Mouse (Mus musculus) limb, embryonic 15.5 days (tissue): Measurements from ENCODE around the gene Glyr1. TPM values are rescaled to one million over a fixed set of nuclear protein-coding genes. Genes with fewer than 3 reads are reported as not detected.

Experiments
- ATAC-seq: fragments of 200-750 bp; cut with Nextera tagmentation; 2 replicates; pipeline ENCODE4 v1.8.0; 2017; ENCODE audit warnings: low read depth, moderate TSS enrichment; ENCODE audit not compliant: insufficient number of reproducible peaks, low FRiP score, low TSS enrichment
- H3K27ac ChIP-seq: fragments of 300-500 bp; sonication (generic); 2 replicates; pipeline ENCODE4 v1.5.1; 2015; ENCODE audit warnings: moderate library complexity, mild to moderate bottlenecking, inconsistent platforms
- H3K27me3 ChIP-seq: fragments of 300-500 bp; sonication (generic); 2 replicates; pipeline ENCODE4 v1.6.1; 2015; ENCODE audit warnings: inconsistent platforms
- H3K36me3 ChIP-seq: fragments of 300-500 bp; sonication (generic); 2 replicates; pipeline ENCODE4 v1.6.1; 2015; ENCODE audit warnings: inconsistent platforms
- H3K4me1 ChIP-seq: fragments of 300-500 bp; sonication (generic); 2 replicates; pipeline ENCODE4 v1.6.1; 2015; ENCODE audit warnings: inconsistent platforms
- H3K4me2 ChIP-seq: fragments of 300-500 bp; sonication (generic); 2 replicates; pipeline ENCODE4 v1.6.1; 2015; ENCODE audit warnings: mild to moderate bottlenecking, inconsistent platforms
- H3K4me3 ChIP-seq: fragments of 300-500 bp; sonication (generic); 2 replicates; pipeline ENCODE4 v1.5.1; 2015; ENCODE audit warnings: mild to moderate bottlenecking, inconsistent platforms
- H3K9ac ChIP-seq: fragments of 300-500 bp; sonication (generic); 2 replicates; pipeline ENCODE4 v1.6.1; 2015; ENCODE audit warnings: inconsistent platforms
- H3K9me3 ChIP-seq: fragments of 300-500 bp; sonication (generic); 2 replicates; pipeline ENCODE4 v1.6.1; 2016; ENCODE audit warnings: inconsistent platforms
- WGBS: fragments of 180-500 bp; shearing (Covaris S2); methylation state at CpG from one replicate; pipeline ENCODE4 v1.1.7; 2015; 5-methylcytosine and 5-hydroxymethylcytosine counted together
- polyA plus RNA-seq: library from polyadenylated mRNA; unstranded; fragments of >200 nt; fragmentation: Nextera tagmentation; extraction: Ambion mirVana; gene quantifications from 2 replicates; pipeline ENCODE4 v1.2.1, GENCODE M21; 2015

The Glyr1 gene
- polyA plus RNA-seq, 1 experiment from 2014 or later, result 132 TPM

GRCm38 (mm10) chr16:4971626-4972025, 78.0 kb downstream of the Glyr1 start:
- ATAC-seq, result no peak

GRCm38 (mm10) chr16:4969055-4969843, 80.4 kb downstream of the Glyr1 start:
- no peak overlapping the region for H3K27ac ChIP-seq
- ATAC-seq, result no peak
- no peak overlapping the region for H3K4me2 ChIP-seq
- peaks cover 3% of the 10 kb centered on the region for H3K4me1 ChIP-seq
- no peaks in the 10 kb centered on the region for H3K9me3 ChIP-seq
- peak overlapping the region; percentile 1; the same call in 1 of the 2 replicates for H3K9ac ChIP-seq
- H3K27me3 ChIP-seq, result no peaks in the 10 kb centered on the region
- 80% methylated on average over 5 of the region's 5 CpGs for WGBS
- no peak overlapping the region for H3K4me3 ChIP-seq
- H3K36me3 ChIP-seq, result no peaks in the 10 kb centered on the region

More at GRCm38 (mm10) chr16:4971626-4972025, 78.0 kb downstream of the Glyr1 start:
- H3K27me3 ChIP-seq, result no peaks in the 10 kb centered on the region
- no peak overlapping the region for H3K4me2 ChIP-seq
- no peaks in the 10 kb centered on the region for H3K9me3 ChIP-seq
- H3K36me3 ChIP-seq, result no peaks in the 10 kb centered on the region
- no peak overlapping the region for H3K9ac ChIP-seq
- no peaks in the 10 kb centered on the region for H3K4me1 ChIP-seq
- H3K4me3 ChIP-seq, result no peak overlapping the region
- H3K27ac ChIP-seq, result no peak overlapping the region
- WGBS, result 71% methylated on average over 4 of the region's 4 CpGs

DNA sequence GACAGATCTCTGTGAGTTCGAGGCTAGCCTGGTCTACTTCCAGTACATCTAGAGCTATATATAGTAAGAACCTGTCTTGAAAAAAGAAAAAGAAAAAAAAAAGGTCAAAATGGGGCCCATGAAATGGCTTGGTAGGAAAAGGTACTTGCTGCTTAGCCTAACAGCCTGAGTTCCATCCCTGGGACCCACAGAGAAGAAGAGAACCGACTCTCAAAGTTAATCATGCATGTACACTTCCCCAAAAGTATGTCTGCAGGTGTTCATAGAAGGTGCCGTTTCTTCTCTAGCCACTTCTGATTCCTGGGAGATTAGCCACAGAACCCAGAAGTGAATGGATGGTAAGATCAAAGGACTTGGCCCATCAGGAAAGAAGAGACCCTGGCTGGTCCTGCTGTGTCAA, 81.2 kb downstream of the Glyr1 start:
- WGBS, result 81% methylated on average over 3 of the region's 3 CpGs
- no peak overlapping the region for H3K4me2 ChIP-seq

DNA sequence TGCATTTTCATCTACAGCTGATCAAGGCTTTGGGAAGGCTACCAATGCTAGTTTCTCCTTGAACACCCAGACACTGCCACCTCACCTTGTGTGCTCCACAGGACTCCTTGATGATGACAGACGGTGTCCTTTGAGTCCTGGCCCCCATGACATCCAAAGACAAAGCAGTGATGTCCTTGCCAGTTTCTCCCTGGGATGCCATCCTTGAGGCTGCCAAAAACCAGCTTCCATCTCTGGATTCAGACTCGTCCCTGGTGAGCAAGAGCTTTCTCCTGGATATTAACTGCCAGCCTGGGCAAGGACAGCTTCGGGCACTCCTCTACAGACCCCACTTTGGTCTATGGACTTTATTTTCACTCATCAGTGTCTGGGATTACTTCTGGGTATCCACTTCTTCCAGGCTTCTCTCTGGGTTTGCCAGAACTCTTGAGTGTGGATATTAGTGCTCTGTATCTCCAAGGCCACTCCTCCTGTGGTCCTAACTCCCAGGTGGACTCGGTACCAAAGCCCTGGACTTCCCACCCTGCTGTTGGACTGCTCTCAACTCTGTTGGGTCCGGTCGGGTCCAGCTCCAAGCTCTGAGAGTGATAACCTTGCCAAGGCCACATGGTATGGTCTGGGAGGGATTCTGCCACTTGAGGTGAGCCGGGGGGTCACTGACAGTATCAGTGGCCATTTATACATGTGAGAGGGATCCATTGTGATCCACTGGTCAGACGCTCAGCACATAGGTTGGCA, 84.1 kb downstream of the Glyr1 start:
- Histone ChIP-seq H3K36me3 (no peaks in the 10 kb centered on the region), H3K9ac (no peak overlapping the region), H3K4me2 (peak overlapping the region; percentile 77; the same call in 1 of the 2 replicates), H3K9me3 (no peaks in the 10 kb centered on the region), H3K4me1 (peaks cover 15% of the 10 kb centered on the region), H3K4me3 (no peak overlapping the region), H3K27ac (no peak overlapping the region), H3K27me3 (no peaks in the 10 kb centered on the region)
- WGBS, result 91% methylated on average over 8 of the region's 8 CpGs
- ATAC-seq, result no peak

More for the DNA sequence above, 81.2 kb downstream of the Glyr1 start:
- Histone ChIP-seq H3K4me3 (no peak overlapping the region), H3K27ac (no peak overlapping the region), H3K27me3 (no peaks in the 10 kb centered on the region), H3K4me1 (peaks cover 4% of the 10 kb centered on the region), H3K36me3 (no peaks in the 10 kb centered on the region), H3K9ac (0 out of 2 replicates have a peak overlapping the region, but pooled peaks have one; percentile 1), H3K9me3 (no peaks in the 10 kb centered on the region)
- no peak for ATAC-seq

DNA sequence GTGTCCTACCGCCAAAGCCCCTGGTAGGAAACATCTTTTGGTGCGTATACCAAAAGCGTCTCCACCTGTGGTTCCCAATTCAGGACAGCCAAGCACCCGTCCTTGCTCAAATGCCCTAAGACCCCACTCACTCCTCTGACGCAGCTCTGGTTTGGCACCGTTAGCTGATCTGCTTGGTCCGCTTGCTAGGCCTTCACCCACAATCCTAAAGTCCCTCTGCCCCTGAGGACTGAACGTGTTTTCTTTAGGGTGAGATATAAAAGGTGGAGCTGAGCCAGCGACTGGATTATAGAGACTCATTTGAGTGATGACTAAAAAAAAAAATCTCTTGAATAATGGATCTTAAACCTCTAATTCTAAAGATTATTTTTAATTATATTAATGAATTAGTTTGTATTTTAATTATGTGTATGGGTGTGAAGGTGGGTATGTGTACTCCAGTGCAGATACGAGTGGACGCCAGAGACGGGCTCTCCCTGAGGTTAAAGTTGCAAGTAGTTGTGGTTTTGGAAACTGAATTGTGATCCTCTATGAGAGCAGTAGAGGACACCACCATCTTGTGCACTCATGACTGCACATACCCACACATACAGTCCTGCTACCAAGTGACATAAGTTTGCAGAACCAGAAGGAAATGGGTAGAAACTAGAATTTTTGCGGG, 84.8 kb downstream of the Glyr1 start:
- Histone ChIP-seq H3K27ac (peak overlapping the region; percentile 83), H3K4me3 (peak overlapping the region; percentile 99), H3K4me1 (peaks cover 15% of the 10 kb centered on the region), H3K4me2 (peak overlapping the region; percentile 77), H3K9me3 (no peaks in the 10 kb centered on the region), H3K9ac (peak overlapping the region; percentile 44; the same call in 1 of the 2 replicates), H3K36me3 (0 out of 2 replicates have a peak, but pooled peaks cover 4% of the 10 kb centered on the region), H3K27me3 (no peaks in the 10 kb centered on the region)
- 21% methylated on average over 13 of the region's 13 CpGs for WGBS
- no peak for ATAC-seq

Other genes with a start within 250 kb of the Glyr1 start
- gene 4930562C15Rik, start 214.4 kb downstream of the Glyr1 start, polyA plus RNA-seq, result 0.24 and 0.88 TPM in 2 replicates
- 43.4 and 49.3 TPM in 2 replicates for gene Ubald1, start 169.5 kb downstream of the Glyr1 start, polyA plus RNA-seq
- 85.9 and 89.9 TPM in 2 replicates for gene Mgrn1, start 163.6 kb downstream of the Glyr1 start, polyA plus RNA-seq
- gene Nudt16l1, start 111.1 kb downstream of the Glyr1 start, polyA plus RNA-seq, result 147 and 151 TPM in 2 replicates
- gene Anks3, start 85.7 kb downstream of the Glyr1 start, polyA plus RNA-seq, result 63.2 and 67.3 TPM in 2 replicates
- gene Sept12, start 52.0 kb downstream of the Glyr1 start, polyA plus RNA-seq, result not detected in 2 replicates
- gene Smim22, start 42.6 kb downstream of the Glyr1 start, polyA plus RNA-seq, result 5.3 and 5.8 TPM in 2 replicates
- 45.0 and 51.9 TPM in 2 replicates for gene Rogdi, start 36.3 kb downstream of the Glyr1 start, polyA plus RNA-seq
- gene Ubn1, start 194 bp upstream of the Glyr1 start, polyA plus RNA-seq, result 16.9 and 19.6 TPM in 2 replicates
- 72.6 and 79.3 TPM in 2 replicates for gene Ppl, start 82.6 kb upstream of the Glyr1 start, polyA plus RNA-seq
- 0.09 and 0.29 TPM in 2 replicates for gene Sec14l5, start 97.2 kb upstream of the Glyr1 start, polyA plus RNA-seq
- gene Nagpa, start 154.1 kb upstream of the Glyr1 start, polyA plus RNA-seq, result 21.3 and 21.9 TPM in 2 replicates
- gene AU021092, start 172.4 kb upstream of the Glyr1 start, polyA plus RNA-seq, result 3.6 and 3.8 TPM in 2 replicates
- 34.4 and 39.3 TPM in 2 replicates for gene Alg1, start 183.8 kb upstream of the Glyr1 start, polyA plus RNA-seq
- 25.1 and 29.2 TPM in 2 replicates for gene Eef2kmt, start 206.1 kb upstream of the Glyr1 start, polyA plus RNA-seq